Mouse (Mus musculus): ENCODE results near the gene Supt4a. TPM values are rescaled to one million over a fixed set of nuclear protein-coding genes. Genes with fewer than 3 reads are reported as not detected.

Gene Supt4a
- polyA plus RNA-seq, 1 experiment, result 15.5 TPM

DNA sequence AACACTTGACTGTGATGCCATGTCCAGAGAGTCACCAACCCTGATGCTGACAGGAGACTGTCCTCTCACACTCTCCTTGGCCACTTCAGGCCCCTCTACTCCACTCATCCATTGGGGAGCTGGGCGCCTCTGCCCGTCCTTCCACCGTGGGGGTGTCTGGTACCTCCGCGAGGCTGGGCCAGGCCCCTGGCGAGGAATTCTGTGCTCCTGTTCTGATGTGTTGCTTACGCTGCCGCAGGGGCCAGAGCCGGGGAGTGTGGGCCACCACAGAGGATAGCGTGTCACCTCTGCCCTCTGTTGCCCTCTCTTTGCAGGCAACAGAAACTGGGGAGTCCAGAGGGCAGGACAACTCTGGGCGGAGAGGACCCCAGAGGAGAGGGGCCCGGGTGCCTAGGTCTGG, 41.6 kb downstream of the Supt4a start:
- no peak overlapping the region for H3K4me3 ChIP-seq (replicated peaks)
- peaks cover 2% of the 10 kb centered on the region for H3K27me3 ChIP-seq (replicated peaks)
- H3K4me1 ChIP-seq, result peaks cover 13% of the 10 kb centered on the region; the same call in 1 of the 2 replicates
- H3K36me3 ChIP-seq (replicated peaks; ENCODE audit: low read length), result peaks cover 100% of the 10 kb centered on the region
- TF ChIP-seq GATA1 (IDR thresholded peaks at IDR 0.05; ENCODE audit: borderline replicate concordance, low read length) (no peak), FLI1 (IDR thresholded peaks at IDR 0.05; ENCODE audit: low read length) (no peak)
- H3K9me3 ChIP-seq, result no peaks in the 10 kb centered on the region

DNA sequence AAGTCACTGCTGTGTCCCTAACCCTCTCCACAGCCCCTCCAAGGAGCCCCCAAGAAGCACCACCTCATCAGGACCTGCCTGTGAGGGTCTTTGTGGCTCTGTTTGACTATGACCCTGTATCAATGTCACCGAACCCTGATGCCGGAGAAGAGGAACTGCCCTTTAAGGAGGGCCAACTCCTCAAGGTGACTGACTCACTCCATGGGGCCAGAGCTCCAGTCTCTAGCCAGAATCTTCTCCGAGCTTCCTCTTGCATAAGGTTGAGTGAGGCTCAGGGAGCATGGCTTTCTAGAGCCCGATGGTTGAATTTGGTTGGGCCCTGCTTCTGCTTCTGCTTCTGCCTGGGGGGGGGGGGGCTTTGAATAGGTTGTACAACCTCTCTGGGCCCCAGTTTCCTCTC, 42.0 kb downstream of the Supt4a start:
- Histone ChIP-seq H3K9me3 (no peaks in the 10 kb centered on the region), H3K4me3 (replicated peaks) (no peak overlapping the region), H3K36me3 (replicated peaks; ENCODE audit: low read length) (peaks cover 100% of the 10 kb centered on the region), H3K4me1 (peaks cover 13% of the 10 kb centered on the region; the same call in 1 of the 2 replicates), H3K27me3 (replicated peaks) (peaks cover 2% of the 10 kb centered on the region)
- TF ChIP-seq GATA1 (IDR thresholded peaks at IDR 0.05; ENCODE audit: borderline replicate concordance, low read length) (no peak), FLI1 (IDR thresholded peaks at IDR 0.05; ENCODE audit: low read length) (no peak)

DNA sequence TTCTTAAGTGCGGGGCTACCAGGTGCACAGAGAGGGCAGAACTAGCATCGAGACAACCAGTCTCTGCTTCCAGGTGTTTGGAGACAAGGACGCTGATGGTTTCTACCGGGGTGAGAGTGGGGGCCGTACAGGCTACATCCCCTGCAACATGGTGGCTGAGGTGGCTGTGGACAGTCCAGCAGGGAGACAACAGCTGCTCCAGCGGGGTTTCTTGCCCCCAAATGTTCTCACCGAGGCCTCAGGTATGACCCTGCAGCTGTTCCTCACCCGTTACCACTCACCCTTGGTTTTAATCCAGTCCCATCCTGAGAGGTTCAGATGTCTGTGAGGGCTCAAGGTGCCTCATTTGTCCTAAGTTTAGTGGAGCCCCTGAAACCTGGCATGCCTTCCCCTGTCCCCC, 42.8 kb downstream of the Supt4a start:
- Histone ChIP-seq H3K4me3 (replicated peaks) (no peak overlapping the region), H3K27me3 (replicated peaks) (peaks cover 4% of the 10 kb centered on the region), H3K4me1 (peaks cover 15% of the 10 kb centered on the region; the same call in 1 of the 2 replicates), H3K36me3 (replicated peaks; ENCODE audit: low read length) (peaks cover 100% of the 10 kb centered on the region), H3K9me3 (no peaks in the 10 kb centered on the region)
- TF ChIP-seq FLI1 (IDR thresholded peaks at IDR 0.05; ENCODE audit: low read length) (no peak), GATA1 (IDR thresholded peaks at IDR 0.05; ENCODE audit: borderline replicate concordance, low read length) (no peak)

DNA sequence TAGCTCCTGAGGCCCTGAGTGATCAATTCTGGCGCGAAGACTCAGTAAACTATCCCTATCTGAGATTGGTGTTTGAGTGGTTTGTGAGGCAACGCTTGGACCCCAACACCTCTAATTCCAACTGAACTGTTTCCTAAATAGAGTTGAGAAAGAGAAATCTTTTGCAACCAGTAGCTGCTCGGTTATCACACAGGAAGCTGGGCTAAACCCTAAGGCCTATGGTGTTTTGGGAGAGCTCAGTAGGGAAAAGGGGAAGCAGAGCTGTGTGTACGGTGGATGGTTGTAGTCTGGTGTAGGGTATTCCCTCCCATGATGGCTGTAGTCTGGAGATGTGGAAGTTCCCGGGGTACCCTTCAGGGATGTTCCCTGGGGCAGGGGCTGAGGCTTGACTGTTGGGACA, 52.7 kb downstream of the Supt4a start:
- H3K4me1 ChIP-seq, result peaks cover 30% of the 10 kb centered on the region
- no peak overlapping the region for H3K4me3 ChIP-seq (replicated peaks)
- H3K27me3 ChIP-seq (replicated peaks), result peaks cover 44% of the 10 kb centered on the region
- TF ChIP-seq GATA1 (IDR thresholded peaks at IDR 0.05; ENCODE audit: borderline replicate concordance, low read length), result no peak
- TF ChIP-seq FLI1 (IDR thresholded peaks at IDR 0.05; ENCODE audit: low read length), result no peak
- H3K9me3 ChIP-seq, result no peaks in the 10 kb centered on the region
- H3K36me3 ChIP-seq (replicated peaks; ENCODE audit: low read length), result peaks cover 13% of the 10 kb centered on the region

Other genes with a start within 250 kb of the Supt4a start
- not detected in 2 replicates for gene Gm11492, start 170.9 kb upstream of the Supt4a start, polyA plus RNA-seq (2012; ENCODE audit: insufficient read depth, low replicate concordance)
- gene Sept4, start 168.6 kb upstream of the Supt4a start, polyA plus RNA-seq (2012; ENCODE audit: insufficient read depth, low replicate concordance), result not detected in 2 replicates
- gene Mtmr4, start 145.4 kb upstream of the Supt4a start, polyA plus RNA-seq (2012; ENCODE audit: insufficient read depth, low replicate concordance), result 4.6 and 7.0 TPM in 2 replicates
- not detected in 2 replicates for gene Hsf5, start 120.4 kb upstream of the Supt4a start, polyA plus RNA-seq (2012; ENCODE audit: insufficient read depth, low replicate concordance)
- gene Rnf43, start 74.8 kb upstream of the Supt4a start, polyA plus RNA-seq (2012; ENCODE audit: insufficient read depth, low replicate concordance), result 1.0 and 2.7 TPM in 2 replicates
- 12.9 and 13.9 TPM in 2 replicates for gene Tspoap1, start 23.0 kb downstream of the Supt4a start, polyA plus RNA-seq (2012; ENCODE audit: insufficient read depth, low replicate concordance)
- gene Mpo, start 56.0 kb downstream of the Supt4a start, polyA plus RNA-seq (2012; ENCODE audit: insufficient read depth, low replicate concordance), result 30.8 and 297 TPM in 2 replicates
- not detected in 2 replicates for gene Lpo, start 90.7 kb downstream of the Supt4a start, polyA plus RNA-seq (2012; ENCODE audit: insufficient read depth, low replicate concordance)
- 3.8 TPM in 1 of 2 replicates, not detected in the other for gene Mks1, start 115.7 kb downstream of the Supt4a start, polyA plus RNA-seq (2012; ENCODE audit: insufficient read depth, low replicate concordance)
- gene Epx, start 138.0 kb downstream of the Supt4a start, polyA plus RNA-seq (2012; ENCODE audit: insufficient read depth, low replicate concordance), result 0.39 TPM in 1 of 2 replicates, not detected in the other
- gene Olfr462, start 154.7 kb downstream of the Supt4a start, polyA plus RNA-seq (2012; ENCODE audit: insufficient read depth, low replicate concordance), result not detected in 2 replicates
- gene Olfr463, start 159.8 kb downstream of the Supt4a start, polyA plus RNA-seq (2012; ENCODE audit: insufficient read depth, low replicate concordance), result not detected in 2 replicates
- not detected in 2 replicates for gene Olfr464, start 183.4 kb downstream of the Supt4a start, polyA plus RNA-seq (2012; ENCODE audit: insufficient read depth, low replicate concordance)
- 32.1 and 63.0 TPM in 2 replicates for gene Dynll2, start 250.0 kb downstream of the Supt4a start, polyA plus RNA-seq (2012; ENCODE audit: insufficient read depth, low replicate concordance)

Measured in megakaryocyte, embryonic 14.5 days (primary cell).